Mouse (Mus musculus) cerebellum, postnatal 4 days (tissue): ENCODE measurements around the gene Zfp185.
"Not testable (repeated sequence)": the region's sequence is repeated elsewhere in the genome, so short reads cannot be mapped to it uniquely, and the experiment has no call there.

Source experiments
- DNase-seq, 2 experiments: peaks; one replicate each; pipeline ENCODE4 v3.0.0; 2022; ENCODE audit warnings: low spot score in 2 of 2, mixed read lengths in 1 of 2

Gene Zfp185

DNA sequence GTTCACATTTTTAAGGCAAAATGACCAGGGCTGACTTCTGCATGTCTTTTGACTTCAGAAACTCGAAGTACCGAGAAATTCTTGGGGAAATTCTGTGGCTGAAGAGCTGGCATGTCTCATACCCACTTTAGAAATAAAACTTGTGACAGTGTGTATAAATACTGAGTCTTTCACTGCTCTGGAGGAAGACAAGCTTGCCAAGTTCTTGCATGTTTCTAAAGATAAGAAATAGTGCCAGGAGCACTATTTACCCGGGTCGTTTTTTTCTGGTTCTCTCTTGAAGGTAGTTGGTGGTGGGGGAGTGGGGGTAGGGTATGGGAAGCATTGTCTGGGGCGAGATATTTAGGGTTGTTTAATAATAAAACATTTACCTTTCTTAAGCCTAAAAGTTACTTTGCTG is 75.2 kb downstream of the Zfp185 start:
- no peak for DNase-seq

DNA sequence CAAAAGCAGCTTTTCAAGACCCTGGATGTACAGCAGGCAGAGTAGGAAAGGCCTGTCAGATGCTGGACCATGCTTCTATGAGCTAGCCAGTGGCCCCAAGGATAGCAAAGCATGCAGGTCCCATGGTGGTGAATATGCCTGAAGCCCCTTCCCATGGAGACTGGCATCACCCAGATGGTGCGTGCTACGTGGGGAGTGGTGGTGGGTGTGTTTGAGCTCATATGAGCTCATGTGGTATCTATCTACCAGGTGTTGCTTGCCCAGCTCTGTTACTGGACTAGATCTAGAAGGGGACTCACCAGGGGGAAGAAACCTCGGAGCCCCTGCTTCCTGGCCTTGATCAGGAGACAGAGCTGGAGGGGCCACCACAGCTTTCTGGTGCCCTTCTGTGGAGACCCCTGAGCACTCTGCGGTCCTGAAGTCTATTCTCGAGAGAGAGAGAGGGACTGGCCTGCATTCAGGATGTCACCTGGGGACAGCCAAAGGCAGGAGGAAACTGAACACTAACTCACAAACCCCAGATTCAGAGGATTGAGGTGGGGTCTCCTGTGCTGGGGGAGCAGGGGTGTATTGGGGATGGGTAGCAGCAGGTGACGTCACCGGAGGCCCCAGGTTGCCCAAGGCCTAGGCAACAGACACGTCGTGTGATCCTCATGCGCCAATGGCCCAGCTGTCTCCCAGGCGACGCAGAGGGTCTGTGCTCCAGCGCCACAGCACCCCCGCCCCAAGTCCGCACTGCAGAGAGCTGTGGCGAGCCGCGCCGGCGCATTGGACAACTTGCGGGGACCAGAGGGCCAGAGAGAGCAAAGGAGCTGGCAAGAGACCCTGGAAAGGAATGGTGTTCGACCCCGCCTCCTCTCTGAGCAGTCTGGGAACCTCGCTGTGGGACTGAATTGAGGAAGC is 76.6 kb downstream of the Zfp185 start:
- peak; percentile 24 to 57 for DNase-seq

DNA sequence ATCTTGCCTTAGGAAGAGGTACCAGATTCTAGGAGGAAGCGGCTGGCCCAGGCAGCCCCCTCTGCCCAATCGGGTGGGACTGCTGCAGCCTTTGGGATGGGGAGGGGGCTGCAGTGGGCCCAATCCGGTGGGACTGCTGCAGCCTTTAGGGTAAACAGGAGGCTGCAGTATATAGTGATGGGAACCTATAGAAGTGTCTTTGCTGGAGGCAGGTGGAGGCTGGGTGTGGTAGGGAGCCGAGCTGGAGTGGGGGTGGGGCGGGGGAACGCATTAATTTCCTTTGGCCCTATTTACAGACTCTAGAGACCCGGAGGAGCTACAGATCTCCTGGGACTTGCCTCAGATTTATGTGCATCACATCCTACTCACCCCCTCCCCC is 77.3 kb downstream of the Zfp185 start, which contains the start of gene Pnma3:
Pnma3 (plus strand) TSS at position 373 of the 379 bp plus-strand sequence.
- no peak for DNase-seq

DNA sequence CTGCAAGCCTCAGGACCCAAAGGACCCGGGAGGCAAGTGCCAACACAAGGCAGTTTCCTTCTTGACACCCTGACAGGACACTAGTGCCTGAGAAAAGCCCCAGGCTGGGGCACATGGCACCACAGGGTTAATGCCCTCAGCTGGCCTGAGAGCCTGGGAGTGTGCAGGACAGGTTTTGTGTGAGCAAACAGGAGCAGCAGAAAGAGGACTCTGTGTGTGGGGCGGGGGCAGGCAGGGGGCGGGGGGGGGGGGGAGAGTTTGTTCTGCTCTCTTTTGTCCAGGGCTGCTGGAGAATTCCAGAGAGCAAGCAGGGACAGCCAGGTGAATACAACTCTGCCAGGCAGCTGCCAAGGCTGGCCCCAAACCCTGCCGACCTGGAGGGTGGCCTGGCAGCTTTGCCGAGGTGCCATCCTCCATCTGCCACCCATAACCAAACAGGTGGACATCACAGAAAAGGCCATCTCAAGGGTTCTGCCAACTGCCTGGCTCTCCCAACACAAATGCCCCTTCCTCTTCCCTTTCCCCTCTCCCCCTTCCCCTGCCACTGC is 79.7 kb downstream of the Zfp185 start:
- not testable (repeated sequence) for DNase-seq
